Mouse (Mus musculus): ENCODE results near the gene Ctla4. TPM values are rescaled to one million over a fixed set of nuclear protein-coding genes. Genes with fewer than 3 reads are reported as not detected.

Gene Ctla4
- total and polyA plus RNA-seq, 3 experiments: not detected

DNA sequence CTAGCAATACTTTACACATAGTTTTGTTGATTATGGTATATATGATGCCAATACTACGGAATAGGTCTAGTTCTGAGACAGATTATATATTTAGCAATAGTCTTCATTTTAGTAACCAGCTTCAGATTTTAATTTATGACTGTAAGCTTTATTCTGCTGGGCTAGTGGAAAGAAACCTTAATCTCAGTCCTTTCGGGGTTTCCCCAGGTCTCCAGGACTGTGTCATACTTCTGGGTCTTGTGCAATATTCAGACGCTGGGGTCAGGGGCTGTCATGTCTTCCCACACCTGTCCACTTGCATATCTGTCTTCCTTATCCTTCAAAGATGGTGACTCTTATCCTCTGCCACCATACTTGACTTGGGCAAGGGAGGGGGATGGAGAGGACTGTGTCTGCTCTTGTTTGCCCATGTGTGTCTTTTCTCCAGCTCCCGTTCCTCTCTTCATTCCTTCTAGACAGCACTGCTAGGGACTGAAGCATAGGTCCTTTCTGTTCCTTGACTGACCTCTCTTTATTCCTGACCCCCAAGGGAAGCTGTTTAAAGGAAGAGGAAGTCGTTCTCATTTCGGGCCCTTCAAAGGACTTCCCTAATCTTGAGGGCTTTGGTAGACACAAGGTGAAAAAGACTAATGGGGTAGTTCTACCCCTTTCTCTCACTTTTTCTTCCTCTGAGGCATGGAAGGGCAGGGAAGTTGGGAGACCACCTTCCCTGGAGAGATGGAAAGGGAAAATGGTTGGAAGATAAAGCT is 50.3 kb downstream of the Ctla4 start:
- TF ChIP-seq TAL1 (IDR thresholded peaks at IDR 0.05; ENCODE audit: low read length) (no peak), ELF1 (IDR thresholded peaks at IDR 0.05; ENCODE audit: low read depth, low read length) (no peak), E2F4 (IDR thresholded peaks at IDR 0.05; ENCODE audit: borderline replicate concordance, low read depth, low read length) (no peak), CHD1 (IDR thresholded peaks at IDR 0.05; ENCODE audit: low read depth, low read length) (no peak), ZNF384 (IDR thresholded peaks at IDR 0.05; ENCODE audit: low read depth, low read length) (no peak), ETS1 (IDR thresholded peaks at IDR 0.05; ENCODE audit: low read depth, low read length) (no peak)
- no peak overlapping the region for H3K27ac ChIP-seq (ENCODE audit: control insufficient read depth, low read depth, low read length)
- no peaks in the 10 kb centered on the region for H3K36me3 ChIP-seq (ENCODE audit: control insufficient read depth in 1 of 2, insufficient read depth in 2 of 2, low read length in 2 of 2)
- H3K27me3 ChIP-seq (ENCODE audit: control insufficient read depth in 1 of 2, insufficient read depth in 2 of 2, low read length in 2 of 2): no peaks in the 10 kb centered on the region
- no peak overlapping the region for H3K4me3 ChIP-seq (ENCODE audit: control insufficient read depth in 1 of 2, insufficient read depth in 1 of 2, low read depth in 2 of 2, low read length in 2 of 2)
- H3K4me1 ChIP-seq (ENCODE audit: control insufficient read depth in 1 of 2, insufficient read depth in 2 of 2, low read length in 2 of 2): no peaks in the 10 kb centered on the region
- no peaks in the 10 kb centered on the region for H3K79me2 ChIP-seq (ENCODE audit: control insufficient read depth, insufficient read depth, low read length, poor library complexity)
- no peak for DNase-seq (ENCODE audit: low read depth, low spot score)
- no peaks in the 10 kb centered on the region for H3K9me3 ChIP-seq (replicated peaks; ENCODE audit: insufficient read depth, low read length)
- no peak overlapping the region for H3K9ac ChIP-seq (ENCODE audit: control insufficient read depth, low read depth, low read length, poor library complexity, severe bottlenecking)

DNA sequence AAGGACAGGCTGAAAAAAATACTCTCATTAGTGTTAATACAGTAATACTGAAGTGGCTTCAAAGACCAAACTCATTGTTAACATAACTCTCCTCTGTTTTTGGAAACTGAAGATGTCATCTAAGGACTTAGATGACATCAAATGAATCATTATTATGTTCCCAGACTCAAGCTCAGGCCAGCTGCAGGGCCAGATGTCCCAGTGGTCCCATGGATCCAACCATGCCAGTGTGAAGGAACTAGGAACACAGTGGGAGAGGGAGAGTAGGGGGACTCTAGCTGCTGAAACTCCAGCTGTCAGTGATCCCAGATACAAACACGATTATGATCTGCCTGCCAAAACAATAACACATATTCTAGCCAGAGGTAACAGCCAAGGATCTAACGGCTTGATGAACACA is 51.5 kb downstream of the Ctla4 start:
- Histone ChIP-seq H3K27ac (ENCODE audit: control insufficient read depth, low read depth, low read length) (no peak overlapping the region), H3K9me3 (replicated peaks; ENCODE audit: insufficient read depth, low read length) (no peaks in the 10 kb centered on the region), H3K79me2 (ENCODE audit: control insufficient read depth, insufficient read depth, low read length, poor library complexity) (no peaks in the 10 kb centered on the region), H3K4me3 (ENCODE audit: control insufficient read depth in 1 of 2, insufficient read depth in 1 of 2, low read depth in 2 of 2, low read length in 2 of 2) (no peak overlapping the region), H3K9ac (ENCODE audit: control insufficient read depth, low read depth, low read length, poor library complexity, severe bottlenecking) (no peak overlapping the region), H3K4me1 (ENCODE audit: control insufficient read depth in 1 of 2, insufficient read depth in 2 of 2, low read length in 2 of 2) (no peaks in the 10 kb centered on the region), H3K27me3 (ENCODE audit: control insufficient read depth in 1 of 2, insufficient read depth in 2 of 2, low read length in 2 of 2) (no peaks in the 10 kb centered on the region), H3K36me3 (ENCODE audit: control insufficient read depth in 1 of 2, insufficient read depth in 2 of 2, low read length in 2 of 2) (no peaks in the 10 kb centered on the region)
- no peak for DNase-seq (ENCODE audit: low read depth, low spot score)
- TF ChIP-seq MAX (IDR thresholded peaks at IDR 0.05; ENCODE audit: low read length) (no peak), ZKSCAN1 (IDR thresholded peaks at IDR 0.05; ENCODE audit: low read depth, low read length) (no peak), MEF2A (IDR thresholded peaks at IDR 0.05; ENCODE audit: extremely low read depth, insufficient replicate concordance, low read depth, low read length, poor library complexity, severe bottlenecking) (no peak), GATA1 (IDR thresholded peaks at IDR 0.05; ENCODE audit: low read depth, low read length) (no peak), ELF1 (IDR thresholded peaks at IDR 0.05; ENCODE audit: low read depth, low read length) (no peak), MXI1 (IDR thresholded peaks at IDR 0.05; ENCODE audit: low read depth, low read length) (no peak), MAZ (IDR thresholded peaks at IDR 0.05; ENCODE audit: low read depth, low read length) (no peak), KAT2A (conservative IDR thresholded peaks at IDR 0.05; ENCODE audit: low read depth, low read length) (no peak), MYC (IDR thresholded peaks at IDR 0.05; ENCODE audit: low read depth, low read length) (no peak)

GRCm38 (mm10) chr1:60938974-60939373 is 52.2 kb downstream of the Ctla4 start:
- no peak overlapping the region for H3K9ac ChIP-seq (ENCODE audit: control insufficient read depth, low read depth, low read length, poor library complexity, severe bottlenecking)
- H3K27ac ChIP-seq (ENCODE audit: control insufficient read depth, low read depth, low read length): no peak overlapping the region
- no peak overlapping the region for H3K4me3 ChIP-seq (ENCODE audit: control insufficient read depth in 1 of 2, insufficient read depth in 1 of 2, low read depth in 2 of 2, low read length in 2 of 2)
- H3K27me3 ChIP-seq (ENCODE audit: control insufficient read depth in 1 of 2, insufficient read depth in 2 of 2, low read length in 2 of 2): no peaks in the 10 kb centered on the region
- H3K79me2 ChIP-seq (ENCODE audit: control insufficient read depth, insufficient read depth, low read length, poor library complexity): no peaks in the 10 kb centered on the region
- no peak for DNase-seq (ENCODE audit: low read depth, low spot score)
- no peaks in the 10 kb centered on the region for H3K9me3 ChIP-seq (replicated peaks; ENCODE audit: insufficient read depth, low read length)
- no peaks in the 10 kb centered on the region for H3K36me3 ChIP-seq (ENCODE audit: control insufficient read depth in 1 of 2, insufficient read depth in 2 of 2, low read length in 2 of 2)
- H3K4me1 ChIP-seq (ENCODE audit: control insufficient read depth in 1 of 2, insufficient read depth in 2 of 2, low read length in 2 of 2): no peaks in the 10 kb centered on the region
- TF ChIP-seq MAZ (IDR thresholded peaks at IDR 0.05; ENCODE audit: low read depth, low read length) (no peak), HCFC1 (IDR thresholded peaks at IDR 0.05; ENCODE audit: low read depth, low read length) (no peak), RAD21 (IDR thresholded peaks at IDR 0.05; ENCODE audit: low read depth, low read length) (no peak), TCF12 (IDR thresholded peaks at IDR 0.05; ENCODE audit: low read depth, low read length) (no peak), USF2 (IDR thresholded peaks at IDR 0.05; ENCODE audit: borderline replicate concordance in 1 of 2, insufficient read depth in 1 of 2, low read depth in 1 of 2, low read length in 2 of 2) (no peak), SIN3A (IDR thresholded peaks at IDR 0.05; ENCODE audit: low read length) (no peak), UBTF (IDR thresholded peaks at IDR 0.05; ENCODE audit: borderline replicate concordance, insufficient read depth, low read depth, low read length) (no peak), ETS1 (IDR thresholded peaks at IDR 0.05; ENCODE audit: low read depth, low read length) (no peak), EP300 (IDR thresholded peaks at IDR 0.05; ENCODE audit: low read depth in 1 of 2, low read length in 2 of 2) (no peak), POLR2AphosphoS5 (IDR thresholded peaks at IDR 0.05; ENCODE audit: borderline replicate concordance, low read depth, low read length) (no peak), ZKSCAN1 (IDR thresholded peaks at IDR 0.05; ENCODE audit: low read depth, low read length) (no peak), MYB (IDR thresholded peaks at IDR 0.05; ENCODE audit: low read depth, low read length) (no peak), BHLHE40 (IDR thresholded peaks at IDR 0.05; ENCODE audit: borderline replicate concordance, low read depth, low read length) (no peak), MYC (IDR thresholded peaks at IDR 0.05; ENCODE audit: low read depth, low read length) (no peak)
